Mouse (Mus musculus): ENCODE measurements around the gene Nkd1. TPM values are rescaled to one million over a fixed set of nuclear protein-coding genes. Genes with fewer than 3 reads are reported as not detected.

Nkd1 gene
- polyA plus RNA-seq, 1 experiment from 2014 or later, result 15.1 TPM

- no peak for ATAC-seq (ENCODE audit: insufficient number of reproducible peaks, insufficient read depth, low FRiP score, low read depth)
- H3K36me3 ChIP-seq (ENCODE audit: control insufficient read depth, insufficient read depth, low read length), result no peaks in the 10 kb centered on the region
- H3K9ac ChIP-seq (ENCODE audit: low read length), result no peak overlapping the region
- H3K9me3 ChIP-seq (ENCODE audit: control insufficient read depth, low read length), result no peaks in the 10 kb centered on the region
- H3K4me1 ChIP-seq (ENCODE audit: control insufficient read depth in 2 of 2, insufficient read depth in 2 of 2, low read length in 2 of 2), result peaks cover 31 to 42% of the 10 kb centered on the region in 2 experiments
- H3K4me2 ChIP-seq (ENCODE audit: low read length), result no peak overlapping the region
- H3K4me3 ChIP-seq (ENCODE audit: control insufficient read depth in 1 of 2, insufficient read depth in 1 of 2, low read depth in 1 of 2, low read length in 2 of 2), result no peak overlapping the region
- H3K27me3 ChIP-seq (ENCODE audit: control insufficient read depth, insufficient read depth, low read length), result no peaks in the 10 kb centered on the region
- H3K27ac ChIP-seq (replicated peaks in 1 of 2; ENCODE audit: control insufficient read depth in 1 of 2, insufficient read depth in 1 of 2, low read depth in 2 of 2, low read length in 2 of 2), result no peak overlapping the region
- WGBS, result 82% methylated on average over 6 of the region's 6 CpGs
Observed at GRCm38 (mm10) chr8:88559985-88560473, 38.9 kb downstream of the Nkd1 start.

- Histone ChIP-seq H3K27me3 (ENCODE audit: control insufficient read depth, insufficient read depth, low read length) (no peaks in the 10 kb centered on the region), H3K4me1 (ENCODE audit: control insufficient read depth in 2 of 2, insufficient read depth in 2 of 2, low read length in 2 of 2) (peaks cover 34 to 45% of the 10 kb centered on the region in 2 experiments), H3K9ac (ENCODE audit: low read length) (no peak overlapping the region), H3K4me3 (ENCODE audit: control insufficient read depth in 1 of 2, insufficient read depth in 1 of 2, low read depth in 1 of 2, low read length in 2 of 2) (no peak overlapping the region), H3K36me3 (ENCODE audit: control insufficient read depth, insufficient read depth, low read length) (no peaks in the 10 kb centered on the region), H3K4me2 (ENCODE audit: low read length) (no peak overlapping the region), H3K27ac (replicated peaks in 1 of 2; ENCODE audit: control insufficient read depth in 1 of 2, insufficient read depth in 1 of 2, low read depth in 2 of 2, low read length in 2 of 2) (no peak overlapping the region), H3K9me3 (ENCODE audit: control insufficient read depth, low read length) (no peaks in the 10 kb centered on the region)
- 59% methylated on average over 3 of the region's 3 CpGs for WGBS
- no peak for ATAC-seq (ENCODE audit: insufficient number of reproducible peaks, insufficient read depth, low FRiP score, low read depth)
Observed at GRCm38 (mm10) chr8:88561402-88561801, 40.2 kb downstream of the Nkd1 start.

DNA sequence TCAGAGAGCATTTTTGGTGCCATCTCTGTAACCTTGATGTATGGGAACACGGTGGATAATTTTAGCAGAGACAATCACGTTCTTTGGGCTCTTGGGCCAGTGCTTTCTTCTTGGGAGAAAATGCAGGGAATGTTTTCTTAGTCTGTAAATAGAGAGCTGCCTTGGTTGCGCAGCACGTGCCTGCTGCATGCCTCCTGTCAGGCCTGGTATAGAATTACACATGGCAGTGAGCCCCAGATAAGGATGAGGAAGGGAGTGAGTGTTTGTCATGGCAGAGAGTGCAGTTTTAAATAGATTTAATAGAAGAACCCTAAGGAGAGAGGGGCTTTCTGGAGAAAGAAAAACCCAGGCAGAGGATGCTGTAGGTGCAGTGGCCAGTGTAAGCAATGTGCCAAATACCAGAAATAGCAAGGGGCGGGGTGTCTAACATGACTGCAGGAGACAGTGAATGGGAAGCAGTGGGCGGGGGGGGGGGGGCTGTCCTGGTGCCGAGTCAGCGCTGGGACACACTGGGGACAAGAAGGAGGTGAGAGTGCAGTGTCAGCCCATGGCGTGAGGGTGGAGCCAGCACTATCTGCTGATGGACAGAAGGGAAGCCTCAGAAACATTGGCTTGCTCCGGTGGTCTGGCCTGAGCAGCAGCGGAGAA, 43.2 kb downstream of the Nkd1 start:
- H3K9ac ChIP-seq (ENCODE audit: low read length), result no peak overlapping the region
- H3K4me3 ChIP-seq (ENCODE audit: control insufficient read depth in 1 of 2, insufficient read depth in 1 of 2, low read depth in 1 of 2, low read length in 2 of 2), result no peak overlapping the region
- H3K36me3 ChIP-seq (ENCODE audit: control insufficient read depth, insufficient read depth, low read length), result no peaks in the 10 kb centered on the region
- H3K4me2 ChIP-seq (ENCODE audit: low read length), result peak overlapping the region; percentile 33
- WGBS, result 5% methylated on average over 9 of the region's 11 CpGs
- peak; percentile 45 for ATAC-seq (ENCODE audit: insufficient number of reproducible peaks, insufficient read depth, low FRiP score, low read depth)
- H3K4me1 ChIP-seq (ENCODE audit: control insufficient read depth in 2 of 2, insufficient read depth in 2 of 2, low read length in 2 of 2), result peaks cover 54 to 74% of the 10 kb centered on the region in 2 experiments
- no peaks in the 10 kb centered on the region for H3K27me3 ChIP-seq (ENCODE audit: control insufficient read depth, insufficient read depth, low read length)
- peak overlapping the region; percentile 73 to 80 for H3K27ac ChIP-seq (replicated peaks in 1 of 2; ENCODE audit: control insufficient read depth in 1 of 2, insufficient read depth in 1 of 2, low read depth in 2 of 2, low read length in 2 of 2)
- no peaks in the 10 kb centered on the region for H3K9me3 ChIP-seq (ENCODE audit: control insufficient read depth, low read length)

DNA sequence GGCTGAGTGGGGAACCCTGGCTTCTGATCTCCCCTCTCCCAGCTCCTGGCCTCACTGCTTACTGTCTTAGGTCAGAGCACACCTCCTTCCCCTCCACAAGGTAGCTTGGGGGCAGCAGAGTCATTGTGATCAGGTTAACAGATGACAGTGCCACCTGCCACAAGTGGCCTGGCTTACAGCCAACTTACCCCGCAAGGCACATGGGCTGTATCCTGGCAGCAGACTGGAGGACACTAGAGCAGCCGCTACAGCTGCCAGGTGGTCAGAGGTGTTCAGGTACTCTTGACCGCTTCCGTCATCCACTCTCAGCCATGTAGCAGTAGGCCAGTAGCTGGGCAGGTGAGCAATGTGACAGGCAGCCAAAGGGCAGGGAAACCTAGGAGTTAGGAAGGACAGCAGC, 45.0 kb downstream of the Nkd1 start:
- Histone ChIP-seq H3K9ac (ENCODE audit: low read length) (no peak overlapping the region), H3K27me3 (ENCODE audit: control insufficient read depth, insufficient read depth, low read length) (no peaks in the 10 kb centered on the region), H3K4me1 (ENCODE audit: control insufficient read depth in 2 of 2, insufficient read depth in 2 of 2, low read length in 2 of 2) (peaks cover 64 to 81% of the 10 kb centered on the region in 2 experiments), H3K27ac (replicated peaks in 1 of 2; ENCODE audit: control insufficient read depth in 1 of 2, insufficient read depth in 1 of 2, low read depth in 2 of 2, low read length in 2 of 2) (0 out of 4 replicates have a peak overlapping the region, but pooled peaks of 1 of the 2 experiments have one; percentile 9), H3K9me3 (ENCODE audit: control insufficient read depth, low read length) (no peaks in the 10 kb centered on the region), H3K4me2 (ENCODE audit: low read length) (no peak overlapping the region), H3K36me3 (ENCODE audit: control insufficient read depth, insufficient read depth, low read length) (no peaks in the 10 kb centered on the region), H3K4me3 (ENCODE audit: control insufficient read depth in 1 of 2, insufficient read depth in 1 of 2, low read depth in 1 of 2, low read length in 2 of 2) (no peak overlapping the region)
- ATAC-seq (ENCODE audit: insufficient number of reproducible peaks, insufficient read depth, low FRiP score, low read depth), result no peak
- WGBS, result 68% methylated on average over 4 of the region's 4 CpGs

- no peak for ATAC-seq (ENCODE audit: insufficient number of reproducible peaks, insufficient read depth, low FRiP score, low read depth)
- Histone ChIP-seq H3K9me3 (ENCODE audit: control insufficient read depth, low read length) (no peaks in the 10 kb centered on the region), H3K4me1 (ENCODE audit: control insufficient read depth in 2 of 2, insufficient read depth in 2 of 2, low read length in 2 of 2) (peaks cover 71 to 85% of the 10 kb centered on the region in 2 experiments), H3K27me3 (ENCODE audit: control insufficient read depth, insufficient read depth, low read length) (no peaks in the 10 kb centered on the region), H3K27ac (replicated peaks in 1 of 2; ENCODE audit: control insufficient read depth in 1 of 2, insufficient read depth in 1 of 2, low read depth in 2 of 2, low read length in 2 of 2) (peak overlapping the region; percentile 87 to 88), H3K9ac (ENCODE audit: low read length) (0 out of 2 replicates have a peak overlapping the region, but pooled peaks have one; percentile 22), H3K4me2 (ENCODE audit: low read length) (no peak overlapping the region), H3K36me3 (ENCODE audit: control insufficient read depth, insufficient read depth, low read length) (no peaks in the 10 kb centered on the region), H3K4me3 (ENCODE audit: control insufficient read depth in 1 of 2, insufficient read depth in 1 of 2, low read depth in 1 of 2, low read length in 2 of 2) (no peak overlapping the region)
- WGBS, result 42% methylated on average over 13 of the region's 13 CpGs
Observed at GRCm38 (mm10) chr8:88567314-88568121, 46.4 kb downstream of the Nkd1 start.

DNA sequence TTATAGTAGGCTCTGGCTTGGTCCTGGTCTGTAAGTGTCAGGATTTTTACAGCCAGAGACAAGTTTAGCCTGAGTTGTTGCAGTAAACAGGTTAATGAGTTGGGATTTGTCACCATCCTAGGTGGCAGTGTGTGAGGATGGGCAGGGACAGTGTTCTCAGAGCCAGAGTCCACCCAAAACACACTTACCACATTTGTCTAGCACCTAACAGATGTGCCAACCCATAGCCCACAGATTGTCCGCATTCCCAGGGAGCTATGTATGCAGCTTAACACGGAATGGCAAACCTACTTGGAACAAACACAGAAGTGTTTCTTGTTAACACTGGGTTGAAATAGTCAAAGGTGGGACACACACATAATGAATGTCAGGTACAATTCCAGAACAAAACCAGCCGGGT, 47.1 kb downstream of the Nkd1 start:
- WGBS, result 80% methylated on average over 3 of the region's 3 CpGs
- Histone ChIP-seq H3K36me3 (ENCODE audit: control insufficient read depth, insufficient read depth, low read length) (no peaks in the 10 kb centered on the region), H3K9me3 (ENCODE audit: control insufficient read depth, low read length) (no peaks in the 10 kb centered on the region), H3K4me1 (ENCODE audit: control insufficient read depth in 2 of 2, insufficient read depth in 2 of 2, low read length in 2 of 2) (peaks cover 69 to 88% of the 10 kb centered on the region in 2 experiments), H3K4me3 (ENCODE audit: control insufficient read depth in 1 of 2, insufficient read depth in 1 of 2, low read depth in 1 of 2, low read length in 2 of 2) (no peak overlapping the region), H3K9ac (ENCODE audit: low read length) (peak overlapping the region; percentile 22; the same call in 1 of the 2 replicates), H3K27me3 (ENCODE audit: control insufficient read depth, insufficient read depth, low read length) (no peaks in the 10 kb centered on the region), H3K4me2 (ENCODE audit: low read length) (no peak overlapping the region), H3K27ac (replicated peaks in 1 of 2; ENCODE audit: control insufficient read depth in 1 of 2, insufficient read depth in 1 of 2, low read depth in 2 of 2, low read length in 2 of 2) (peak overlapping the region; percentile 87 to 88)
- ATAC-seq (ENCODE audit: insufficient number of reproducible peaks, insufficient read depth, low FRiP score, low read depth), result no peak

DNA sequence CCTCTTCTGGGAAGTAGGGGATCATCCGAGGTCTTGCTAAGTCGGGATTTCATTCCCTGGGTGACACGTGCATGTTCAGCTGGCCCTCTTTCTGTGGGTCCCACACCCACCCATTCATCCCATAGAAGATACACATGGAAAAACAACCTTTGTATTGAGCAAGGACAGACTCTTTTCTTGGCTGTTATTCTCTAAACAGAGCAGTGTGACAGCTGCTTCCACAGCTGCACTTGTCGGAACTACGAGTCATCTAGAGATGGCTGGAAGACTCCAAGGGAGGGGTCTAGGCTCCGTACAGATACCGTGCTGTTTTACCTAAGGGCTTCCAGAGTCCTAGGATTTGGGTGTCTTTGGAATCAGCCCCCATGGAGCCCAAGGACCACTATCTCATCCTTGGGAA, 48.2 kb downstream of the Nkd1 start:
- ATAC-seq (ENCODE audit: insufficient number of reproducible peaks, insufficient read depth, low FRiP score, low read depth), result no peak
- Histone ChIP-seq H3K4me1 (ENCODE audit: control insufficient read depth in 2 of 2, insufficient read depth in 2 of 2, low read length in 2 of 2) (peaks cover 65 to 81% of the 10 kb centered on the region in 2 experiments), H3K9ac (ENCODE audit: low read length) (no peak overlapping the region), H3K4me3 (ENCODE audit: control insufficient read depth in 1 of 2, insufficient read depth in 1 of 2, low read depth in 1 of 2, low read length in 2 of 2) (no peak overlapping the region), H3K36me3 (ENCODE audit: control insufficient read depth, insufficient read depth, low read length) (no peaks in the 10 kb centered on the region), H3K9me3 (ENCODE audit: control insufficient read depth, low read length) (no peaks in the 10 kb centered on the region), H3K27me3 (ENCODE audit: control insufficient read depth, insufficient read depth, low read length) (no peaks in the 10 kb centered on the region), H3K27ac (replicated peaks in 1 of 2; ENCODE audit: control insufficient read depth in 1 of 2, insufficient read depth in 1 of 2, low read depth in 2 of 2, low read length in 2 of 2) (no peak overlapping the region), H3K4me2 (ENCODE audit: low read length) (no peak overlapping the region)
- WGBS, result 62% methylated on average over 7 of the region's 7 CpGs

All from heart, embryonic 14.5 days (tissue).